Mouse (Mus musculus) embryonic facial prominence, embryonic 12.5 days (tissue): ENCODE measurements around the gene Galk1. TPM values are rescaled to one million over a fixed set of nuclear protein-coding genes. Genes with fewer than 3 reads are reported as not detected.
A peak's percentile ranks its signal among the peaks of the same experiment; 100 is the strongest.

Experiments
- ATAC-seq: fragments of 200-750 bp; cut with Nextera tagmentation; 2 replicates; pipeline ENCODE4 v1.8.0; 2017; ENCODE audit not compliant: insufficient number of reproducible peaks, insufficient read depth, low FRiP score, low TSS enrichment
- H3K27ac ChIP-seq: fragments of 300-500 bp; sonication (generic); 2 replicates; pipeline ENCODE4 v1.5.1; 2016; ENCODE audit warnings: mild to moderate bottlenecking
- H3K27me3 ChIP-seq: fragments of 300-500 bp; sonication (generic); 2 replicates; pipeline ENCODE4 v1.6.1; 2016; ENCODE audit warnings: mild to moderate bottlenecking, moderate library complexity
- H3K36me3 ChIP-seq: fragments of 300-500 bp; sonication (generic); 2 replicates; pipeline ENCODE4 v1.6.1; 2016; ENCODE audit warnings: mild to moderate bottlenecking
- H3K4me1 ChIP-seq: fragments of 300-500 bp; sonication (generic); 2 replicates; pipeline ENCODE4 v1.6.1; 2016
- H3K4me2 ChIP-seq: fragments of 300-500 bp; sonication (generic); replicated peaks from 2 replicates; pipeline ENCODE4 v1.6.1; 2016; ENCODE audit warnings: mild to moderate bottlenecking, moderate library complexity
- H3K4me3 ChIP-seq: fragments of 300-500 bp; sonication (generic); 2 replicates; pipeline ENCODE4 v1.5.1; 2016; ENCODE audit warnings: mild to moderate bottlenecking
- H3K9ac ChIP-seq: fragments of 300-500 bp; sonication (generic); 2 replicates; pipeline ENCODE4 v1.6.1; 2016; ENCODE audit warnings: mild to moderate bottlenecking, moderate library complexity
- H3K9me3 ChIP-seq: fragments of 300-500 bp; sonication (generic); 2 replicates; pipeline ENCODE4 v1.6.1; 2016; ENCODE audit warnings: mild to moderate bottlenecking, moderate library complexity
- WGBS: fragments of 180-500 bp; shearing (Covaris S2); methylation state at CpG from one replicate; pipeline ENCODE4 v1.1.7; 2016; 5-methylcytosine and 5-hydroxymethylcytosine counted together
- polyA plus RNA-seq: library from polyadenylated mRNA; unstranded; fragments of >200 nt; fragmentation: Nextera tagmentation; extraction: Ambion mirVana; gene quantifications from 2 replicates; pipeline ENCODE4 v1.2.1, GENCODE M21; 2016

The Galk1 gene
- polyA plus RNA-seq, 1 experiment from 2014 or later = 165 TPM

DNA sequence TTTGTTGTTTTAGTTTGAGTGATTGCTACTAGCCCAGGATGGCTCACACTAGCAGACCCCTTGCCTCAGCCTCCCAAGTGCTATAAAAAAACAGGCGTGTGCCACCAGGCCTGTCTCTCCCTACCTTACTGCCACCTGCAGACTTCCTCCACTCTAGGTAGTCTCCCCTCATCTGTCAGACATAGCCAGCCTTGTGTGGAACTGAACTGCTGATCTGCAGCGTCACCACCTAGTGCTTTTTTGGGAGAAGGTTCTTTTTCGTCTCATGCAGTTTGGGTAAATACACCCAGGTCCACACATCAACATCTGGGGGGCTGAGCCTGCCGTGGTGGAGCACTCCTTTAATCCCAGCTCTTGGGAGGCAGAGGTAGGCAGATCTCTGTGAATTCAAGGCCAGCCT lies 15.5 kb downstream of the Galk1 start:
- ATAC-seq = no peak
- Histone ChIP-seq H3K36me3 (no peaks in the 10 kb centered on the region), H3K4me1 (peaks cover 5% of the 10 kb centered on the region; the same call in 1 of the 2 replicates), H3K27me3 (peaks cover 2% of the 10 kb centered on the region; the same call in 1 of the 2 replicates), H3K4me2 (no peak overlapping the region), H3K9me3 (no peaks in the 10 kb centered on the region), H3K9ac (no peak overlapping the region), H3K27ac (no peak overlapping the region), H3K4me3 (no peak overlapping the region)
- WGBS = 67% methylated on average over 4 of the region's 4 CpGs

DNA sequence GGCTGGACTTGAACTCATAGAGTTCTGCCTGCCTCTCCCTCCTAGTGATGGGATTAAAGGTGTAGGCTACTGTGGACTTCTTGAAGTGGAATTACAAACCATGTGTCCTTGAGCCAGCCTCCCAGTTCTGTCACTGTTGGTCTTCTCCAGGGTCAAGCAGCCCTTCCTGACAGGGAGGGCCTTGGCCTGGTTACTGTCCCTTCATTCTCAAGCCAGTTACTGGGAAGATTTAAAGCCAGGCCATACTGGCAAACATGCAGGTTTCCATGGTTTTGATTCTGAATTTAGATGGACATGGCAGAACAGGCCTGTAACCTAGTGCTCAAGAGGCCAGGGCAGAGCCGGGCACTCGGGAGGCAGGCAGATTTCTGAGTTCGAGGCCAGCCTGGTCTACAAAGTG lies 17.3 kb downstream of the Galk1 start:
- Histone ChIP-seq H3K4me3 (no peak overlapping the region), H3K27me3 (0 out of 2 replicates have a peak, but pooled peaks cover 2% of the 10 kb centered on the region), H3K36me3 (no peaks in the 10 kb centered on the region), H3K4me2 (no peak overlapping the region), H3K4me1 (peaks cover under 1% of the 10 kb centered on the region; the same call in 1 of the 2 replicates), H3K9ac (no peak overlapping the region), H3K27ac (no peak overlapping the region), H3K9me3 (no peaks in the 10 kb centered on the region)
- no peak for ATAC-seq
- 93% methylated on average over 3 of the region's 3 CpGs for WGBS

DNA sequence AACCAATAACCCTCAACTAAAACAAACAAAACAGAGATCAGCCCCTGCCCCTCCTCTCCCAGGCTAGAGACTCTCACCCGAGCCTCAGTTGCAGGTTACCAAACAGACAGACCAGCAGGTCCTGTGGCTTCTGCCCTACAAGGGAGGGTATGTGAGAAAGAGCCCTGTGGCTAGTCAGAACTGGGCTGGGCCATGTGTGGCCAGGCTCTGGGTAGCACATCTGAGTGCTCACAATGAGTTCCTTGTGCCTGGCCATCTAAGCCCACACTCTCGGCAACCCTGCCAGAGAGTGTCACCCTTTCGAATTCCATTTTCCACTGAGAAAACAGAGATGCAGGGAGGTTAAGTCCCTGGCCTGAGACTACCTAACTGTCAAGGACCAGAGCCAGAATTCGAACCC lies 20.4 kb downstream of the Galk1 start:
- H3K4me2 ChIP-seq = no peak overlapping the region
- no peaks in the 10 kb centered on the region for H3K9me3 ChIP-seq
- 44% methylated on average over 4 of the region's 4 CpGs for WGBS
- H3K36me3 ChIP-seq = no peaks in the 10 kb centered on the region
- H3K27me3 ChIP-seq = 0 out of 2 replicates have a peak, but pooled peaks cover 5% of the 10 kb centered on the region
- H3K4me1 ChIP-seq = no peaks in the 10 kb centered on the region
- no peak overlapping the region for H3K27ac ChIP-seq
- H3K9ac ChIP-seq = no peak overlapping the region
- ATAC-seq = no peak
- H3K4me3 ChIP-seq = no peak overlapping the region

DNA sequence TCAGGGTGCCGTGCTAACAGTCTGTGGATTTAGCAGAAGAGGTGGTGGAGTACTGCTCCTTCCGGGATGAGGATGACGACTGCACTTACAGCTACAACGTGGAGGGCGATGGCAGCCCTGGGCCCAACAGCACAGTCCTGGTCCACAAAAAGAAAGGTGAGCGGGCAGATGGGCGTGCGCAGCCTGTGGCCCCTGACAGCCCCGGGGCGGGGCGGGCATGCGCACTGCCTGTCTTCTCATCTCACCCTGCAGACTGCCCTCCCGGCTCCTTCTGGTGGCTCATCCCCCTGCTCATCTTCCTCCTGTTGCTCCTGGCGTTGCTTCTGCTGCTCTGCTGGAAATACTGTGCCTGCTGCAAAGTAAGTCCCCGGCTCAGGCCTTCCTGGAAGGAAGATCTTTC lies 22.8 kb downstream of the Galk1 start:
- Histone ChIP-seq H3K27me3 (0 out of 2 replicates have a peak, but pooled peaks cover 5% of the 10 kb centered on the region), H3K9me3 (no peaks in the 10 kb centered on the region), H3K4me3 (peak overlapping the region; percentile 7; the same call in 1 of the 2 replicates), H3K4me2 (peak overlapping the region; percentile 21), H3K27ac (no peak overlapping the region), H3K9ac (no peak overlapping the region), H3K36me3 (no peaks in the 10 kb centered on the region), H3K4me1 (no peaks in the 10 kb centered on the region)
- no peak for ATAC-seq
- 32% methylated on average over 15 of the region's 15 CpGs for WGBS

DNA sequence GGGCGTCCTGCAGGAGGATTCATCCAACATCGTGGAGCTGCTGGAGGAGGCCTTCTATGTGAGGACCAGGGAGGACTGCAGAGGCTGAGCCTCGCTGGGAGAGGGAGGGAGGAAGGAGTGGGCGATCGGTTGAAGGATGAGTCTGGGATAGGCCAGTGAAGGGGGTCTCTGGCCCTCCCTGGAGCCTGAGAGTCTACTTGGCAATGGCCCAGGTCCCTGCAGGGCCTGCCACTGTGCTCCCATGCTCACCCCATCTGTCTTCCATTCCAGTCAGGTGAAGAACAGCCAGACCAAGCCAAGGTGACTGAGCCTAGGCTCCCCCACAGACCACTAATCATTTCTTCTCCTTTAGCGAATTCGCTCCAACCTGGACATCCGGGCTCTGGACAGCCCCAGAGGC lies 29.2 kb downstream of the Galk1 start:
- Histone ChIP-seq H3K27me3 (0 out of 2 replicates have a peak, but pooled peaks cover 6% of the 10 kb centered on the region), H3K9me3 (no peaks in the 10 kb centered on the region), H3K4me1 (no peaks in the 10 kb centered on the region), H3K36me3 (no peaks in the 10 kb centered on the region), H3K9ac (no peak overlapping the region), H3K4me2 (no peak overlapping the region), H3K4me3 (no peak overlapping the region), H3K27ac (no peak overlapping the region)
- no peak for ATAC-seq
- 87% methylated on average over 8 of the region's 8 CpGs for WGBS

DNA sequence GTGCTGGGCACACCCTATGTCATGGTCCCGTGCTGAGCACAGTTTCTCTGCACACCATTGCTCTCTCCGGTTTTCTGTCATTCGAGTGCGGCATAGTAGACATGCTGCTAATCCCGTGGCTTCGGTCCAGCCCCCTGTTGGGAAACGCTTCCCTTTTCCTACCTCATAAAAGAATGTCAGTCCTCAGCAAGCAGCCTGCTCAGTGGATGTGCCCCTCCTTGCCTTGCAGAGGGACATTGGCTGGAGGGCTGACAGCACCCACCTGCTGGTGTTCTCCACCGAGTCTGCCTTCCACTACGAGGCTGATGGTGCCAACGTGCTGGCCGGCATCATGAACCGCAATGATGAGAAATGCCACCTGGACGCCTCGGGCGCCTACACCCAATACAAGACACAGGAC lies 30.0 kb downstream of the Galk1 start:
- H3K9me3 ChIP-seq = no peaks in the 10 kb centered on the region
- no peaks in the 10 kb centered on the region for H3K36me3 ChIP-seq
- WGBS = 88% methylated on average over 15 of the region's 15 CpGs
- no peak overlapping the region for H3K4me2 ChIP-seq
- no peak overlapping the region for H3K9ac ChIP-seq
- ATAC-seq = no peak
- peaks cover 10% of the 10 kb centered on the region; the same call in 1 of the 2 replicates for H3K27me3 ChIP-seq
- no peak overlapping the region for H3K4me3 ChIP-seq
- no peaks in the 10 kb centered on the region for H3K4me1 ChIP-seq
- H3K27ac ChIP-seq = no peak overlapping the region

DNA sequence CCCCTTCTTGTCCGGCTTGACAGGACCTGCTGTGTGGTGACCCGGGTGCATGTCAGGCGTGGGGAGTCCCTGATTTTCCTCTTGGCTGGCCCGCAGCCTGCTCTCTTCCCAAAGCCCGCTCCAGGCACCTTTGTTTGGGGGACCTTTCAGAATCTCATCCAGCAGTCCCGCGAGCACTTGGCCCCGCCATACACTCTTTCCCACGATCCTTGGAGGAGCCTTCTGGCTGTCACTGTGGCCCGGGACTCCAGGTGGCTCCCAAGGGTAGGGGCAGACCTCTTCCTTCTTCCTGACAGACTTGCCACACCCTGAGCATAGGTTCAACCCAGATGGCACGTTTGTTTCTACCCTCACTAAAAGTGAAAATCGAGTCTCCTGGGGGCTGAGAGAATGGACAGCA lies 37.0 kb downstream of the Galk1 start:
- H3K4me3 ChIP-seq = peak overlapping the region; percentile 40
- peak overlapping the region; percentile 63; the same call in 1 of the 2 replicates for H3K4me2 ChIP-seq
- 0 out of 2 replicates have a peak overlapping the region, but pooled peaks have one; percentile 42 for H3K9ac ChIP-seq
- H3K27ac ChIP-seq = no peak overlapping the region
- H3K27me3 ChIP-seq = peaks cover 52% of the 10 kb centered on the region
- H3K4me1 ChIP-seq = peaks cover 6% of the 10 kb centered on the region; the same call in 1 of the 2 replicates
- no peaks in the 10 kb centered on the region for H3K36me3 ChIP-seq
- ATAC-seq = no peak
- no peaks in the 10 kb centered on the region for H3K9me3 ChIP-seq
- 31% methylated on average over 12 of the region's 12 CpGs for WGBS

DNA sequence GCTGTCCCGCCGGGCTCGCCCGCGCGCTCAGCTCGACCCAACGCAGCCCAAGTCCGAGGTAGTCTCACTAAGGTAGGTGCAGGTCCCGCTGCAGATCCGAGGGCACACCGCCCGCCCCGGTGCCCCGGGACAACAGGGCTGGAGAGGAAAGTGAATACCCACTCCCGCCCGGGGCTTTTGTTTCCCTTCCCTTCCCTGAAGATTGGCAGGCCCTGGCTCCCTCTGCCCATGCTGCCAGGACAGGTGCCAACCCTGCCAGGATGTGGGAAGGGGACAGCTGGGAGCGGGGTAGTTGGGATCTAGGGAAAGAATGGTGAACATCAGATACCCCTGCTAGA lies 37.5 kb downstream of the Galk1 start:
- peak overlapping the region; percentile 40 for H3K4me3 ChIP-seq
- H3K4me2 ChIP-seq = peak overlapping the region; percentile 63
- WGBS = 3% methylated on average over 18 of the region's 18 CpGs
- no peak overlapping the region for H3K27ac ChIP-seq
- H3K36me3 ChIP-seq = no peaks in the 10 kb centered on the region
- H3K9me3 ChIP-seq = no peaks in the 10 kb centered on the region
- ATAC-seq = no peak
- peaks cover 52% of the 10 kb centered on the region for H3K27me3 ChIP-seq
- peak overlapping the region; percentile 42 for H3K9ac ChIP-seq
- peaks cover 7% of the 10 kb centered on the region; the same call in 1 of the 2 replicates for H3K4me1 ChIP-seq

DNA sequence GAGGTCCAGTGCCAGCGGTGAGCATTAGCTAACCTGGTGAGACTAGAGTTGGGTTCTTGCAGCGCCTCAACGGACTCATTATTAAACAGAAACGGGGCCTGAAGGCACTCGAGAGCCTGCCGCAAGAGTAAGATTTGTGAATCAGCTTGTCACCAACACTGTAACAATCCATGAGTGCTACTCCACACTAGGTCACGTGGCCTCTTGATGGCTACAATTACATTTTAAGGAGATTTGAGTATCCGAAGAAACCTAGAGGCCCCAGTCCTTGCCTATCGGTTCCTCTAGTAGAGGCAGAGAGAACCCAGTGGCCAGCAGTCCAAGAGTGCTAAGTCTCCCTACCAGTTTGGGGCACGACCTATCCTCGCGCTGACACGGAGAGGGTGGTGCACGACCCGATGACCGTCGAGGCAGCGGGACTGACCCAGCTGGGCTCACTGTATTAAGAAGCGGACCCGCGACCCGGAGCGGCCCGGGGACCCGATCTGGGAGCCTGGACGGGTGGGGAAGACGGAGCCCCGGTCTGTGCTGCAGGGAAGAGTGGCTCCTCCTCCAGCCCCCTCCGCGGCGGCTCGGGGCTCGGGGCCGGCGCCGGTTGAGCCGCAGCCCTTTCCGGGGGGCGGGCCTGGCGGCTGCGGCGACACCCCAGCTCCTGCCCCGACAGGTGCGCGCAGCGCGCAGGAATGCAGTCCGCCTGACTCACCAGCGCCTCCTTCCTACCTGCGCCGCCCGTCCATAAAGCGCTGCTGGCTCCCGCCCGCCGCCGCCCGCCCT lies 38.0 kb downstream of the Galk1 start, which contains the start of gene Itgb4:
Gene Itgb4, plus strand, starts transcription at position 401 of the 774 bp plus-strand sequence.
- Histone ChIP-seq H3K27me3 (peaks cover 52% of the 10 kb centered on the region), H3K4me1 (peaks cover 12% of the 10 kb centered on the region; the same call in 1 of the 2 replicates), H3K4me2 (peak within 1 kb of the TSS; percentile 63), H3K36me3 (no peaks in the 10 kb centered on the region), H3K9ac (peak within 1 kb of the TSS; percentile 42), H3K27ac (no peak within 1 kb of the TSS), H3K9me3 (no peaks in the 10 kb centered on the region), H3K4me3 (peak within 1 kb of the TSS; percentile 40)
- WGBS = 8% methylated on average over 57 of the region's 58 CpGs
- no peak for ATAC-seq

DNA sequence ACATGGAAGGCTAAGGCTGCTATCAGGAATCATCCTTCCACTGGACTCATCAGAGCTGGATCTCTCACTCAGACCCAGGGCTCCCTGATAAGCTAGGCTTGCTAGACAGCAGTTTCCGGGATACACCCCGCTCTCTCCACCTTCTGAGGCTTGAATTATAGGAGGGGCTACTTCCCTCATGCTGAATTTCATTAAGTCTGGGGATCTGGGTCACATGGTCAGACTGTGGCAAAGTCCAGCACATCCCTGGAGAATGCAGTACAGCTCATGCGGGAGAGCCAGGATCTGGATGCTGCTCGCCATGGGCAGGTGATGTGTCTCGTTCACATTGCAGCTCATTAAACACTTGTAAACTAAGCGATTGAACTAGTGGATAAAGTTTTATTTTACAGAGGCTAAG lies 41.5 kb downstream of the Galk1 start:
- Histone ChIP-seq H3K4me2 (no peak overlapping the region), H3K9me3 (no peaks in the 10 kb centered on the region; the same call in 1 of the 2 replicates), H3K4me3 (no peak overlapping the region), H3K9ac (no peak overlapping the region), H3K4me1 (peaks cover 12% of the 10 kb centered on the region; the same call in 1 of the 2 replicates), H3K27ac (no peak overlapping the region), H3K36me3 (peaks cover 12% of the 10 kb centered on the region), H3K27me3 (peaks cover 29% of the 10 kb centered on the region)
- no peak for ATAC-seq
- WGBS = 74% methylated on average over 6 of the region's 6 CpGs

DNA sequence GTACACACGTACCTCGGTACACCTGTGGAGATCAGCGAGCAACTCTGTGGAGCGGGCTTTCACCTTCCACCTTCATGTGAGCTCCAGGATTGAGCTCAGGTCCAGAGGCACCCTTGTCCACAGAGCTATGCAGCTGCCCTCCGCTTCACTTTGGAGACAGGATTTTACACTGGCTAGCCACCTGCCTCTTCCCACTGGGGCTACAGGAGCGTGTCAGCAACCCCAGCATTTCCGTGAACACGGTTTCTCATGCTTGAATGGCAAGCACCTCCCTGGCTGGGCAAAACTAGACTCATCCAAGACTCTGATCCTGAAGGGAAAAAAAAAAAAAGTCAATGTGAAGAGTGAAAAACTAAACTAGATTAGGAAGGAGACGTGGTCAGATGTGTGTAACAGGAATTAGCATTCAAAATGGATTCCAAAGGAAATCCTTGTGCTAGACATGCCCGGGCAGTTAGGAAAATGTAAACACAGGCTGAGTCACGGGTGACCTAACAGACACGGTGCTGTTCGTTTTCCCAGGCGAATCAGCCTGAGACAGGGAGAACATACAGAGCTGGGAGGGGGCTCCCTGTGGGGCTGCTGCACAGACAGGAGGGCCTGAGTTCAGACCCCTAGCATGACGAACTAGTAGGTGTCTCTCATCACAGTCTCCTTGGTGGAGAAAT lies 42.4 kb downstream of the Galk1 start:
- no peaks in the 10 kb centered on the region; the same call in 1 of the 2 replicates for H3K9me3 ChIP-seq
- no peak overlapping the region for H3K9ac ChIP-seq
- no peak overlapping the region for H3K4me2 ChIP-seq

More for the DNA sequence above, 42.4 kb downstream of the Galk1 start:
- Histone ChIP-seq H3K4me3 (no peak overlapping the region), H3K36me3 (peaks cover 21% of the 10 kb centered on the region), H3K27ac (peak overlapping the region; percentile 56), H3K4me1 (peaks cover 12% of the 10 kb centered on the region; the same call in 1 of the 2 replicates), H3K27me3 (peaks cover 20% of the 10 kb centered on the region)
- WGBS = 55% methylated on average over 15 of the region's 15 CpGs
- no peak for ATAC-seq
